Mouse (Mus musculus) midbrain, embryonic 12.5 days (tissue): ENCODE measurements around the gene Erlin1. TPM values are rescaled to one million over a fixed set of nuclear protein-coding genes. Genes with fewer than 3 reads are reported as not detected.

ENCODE experiments used
- ATAC-seq: fragments of 200-750 bp; cut with Nextera tagmentation; 2 replicates; pipeline ENCODE4 v1.8.0; 2017; ENCODE audit warnings: low read depth, moderate TSS enrichment, moderate library complexity; ENCODE audit not compliant: low FRiP score
- H3K27ac ChIP-seq: fragments of 300-500 bp; sonication (generic); replicated peaks from 2 replicates; pipeline ENCODE4 v1.5.1; 2016; ENCODE audit warnings: mild to moderate bottlenecking
- H3K27me3 ChIP-seq: fragments of 300-500 bp; sonication (generic); 2 replicates; pipeline ENCODE4 v1.6.1; 2016; ENCODE audit warnings: mild to moderate bottlenecking
- H3K36me3 ChIP-seq: fragments of 300-500 bp; sonication (generic); 2 replicates; pipeline ENCODE4 v1.6.1; 2016
- H3K4me1 ChIP-seq: fragments of 300-500 bp; sonication (generic); 2 replicates; pipeline ENCODE4 v1.6.1; 2016
- H3K4me2 ChIP-seq: fragments of 300-500 bp; sonication (generic); replicated peaks from 2 replicates; pipeline ENCODE4 v1.6.1; 2016; ENCODE audit warnings: mild to moderate bottlenecking, moderate library complexity
- H3K4me3 ChIP-seq: fragments of 300-500 bp; sonication (generic); 2 replicates; pipeline ENCODE4 v1.5.1; 2016; ENCODE audit warnings: mild to moderate bottlenecking
- H3K9ac ChIP-seq: fragments of 300-500 bp; sonication (generic); replicated peaks from 2 replicates; pipeline ENCODE4 v1.6.1; 2016; ENCODE audit warnings: mild to moderate bottlenecking, moderate library complexity
- H3K9me3 ChIP-seq: fragments of 300-500 bp; sonication (generic); 2 replicates; pipeline ENCODE4 v1.6.1; 2016; ENCODE audit warnings: mild to moderate bottlenecking
- WGBS: fragments of 180-500 bp; shearing (Covaris S2); methylation state at CpG from one replicate; pipeline ENCODE4 v1.1.7; 2016; 5-methylcytosine and 5-hydroxymethylcytosine counted together
- polyA plus RNA-seq: library from polyadenylated mRNA; unstranded; fragments of >200 nt; fragmentation: Nextera tagmentation; extraction: Ambion mirVana; gene quantifications from 2 replicates; pipeline ENCODE4 v1.2.1, GENCODE M21; 2016

The Erlin1 gene
- polyA plus RNA-seq, 1 experiment from 2014 or later, result 22.0 TPM

GRCm38 (mm10) chr19:43990362-43990761 is 79.2 kb downstream of the Erlin1 start:
- Histone ChIP-seq H3K27ac (no peak overlapping the region), H3K4me1 (peaks cover 7% of the 10 kb centered on the region; the same call in 1 of the 2 replicates), H3K27me3 (peaks cover 9% of the 10 kb centered on the region; the same call in 1 of the 2 replicates), H3K36me3 (no peaks in the 10 kb centered on the region), H3K9me3 (no peaks in the 10 kb centered on the region), H3K4me3 (no peak overlapping the region), H3K4me2 (no peak overlapping the region), H3K9ac (no peak overlapping the region)
- WGBS, result 85% methylated on average over 8 of the region's 8 CpGs
- no peak for ATAC-seq

- no peaks in the 10 kb centered on the region for H3K9me3 ChIP-seq
- no peak within 1 kb of the TSS for H3K9ac ChIP-seq
- WGBS, result 15% methylated on average over 30 of the region's 30 CpGs
- peak within 1 kb of the TSS; percentile 42 for H3K4me2 ChIP-seq
- no peak for ATAC-seq
- H3K27ac ChIP-seq, result no peak within 1 kb of the TSS
- H3K4me3 ChIP-seq, result 0 out of 2 replicates have a peak within 1 kb of the TSS, but pooled peaks have one; percentile 2
- peaks cover 7% of the 10 kb centered on the region; the same call in 1 of the 2 replicates for H3K4me1 ChIP-seq
- H3K36me3 ChIP-seq, result no peaks in the 10 kb centered on the region
- H3K27me3 ChIP-seq, result peaks cover 17% of the 10 kb centered on the region
Observed at GRCm38 (mm10) chr19:43986069-43986794, 83.4 kb downstream of the Erlin1 start, which contains the start of gene Cpn1. TSS of gene Cpn1 (minus strand) at chr19:43986556.

Other genes starting within 250 kb of the Erlin1 start
- gene Dnmbp, start 129.6 kb downstream of the Erlin1 start, polyA plus RNA-seq, result 16.6 and 17.1 TPM in 2 replicates
- 0.16 and 0.24 TPM in 2 replicates for gene Cpn1, start 83.2 kb downstream of the Erlin1 start, polyA plus RNA-seq
- gene Cyp2c23, start 40.6 kb downstream of the Erlin1 start, polyA plus RNA-seq, result not detected in 2 replicates
- 65.8 and 66.9 TPM in 2 replicates for gene Chuk, start 37.7 kb upstream of the Erlin1 start, polyA plus RNA-seq
- 40.1 and 41.7 TPM in 2 replicates for gene Cwf19l1, start 66.1 kb upstream of the Erlin1 start, polyA plus RNA-seq
- gene Bloc1s2, start 76.7 kb upstream of the Erlin1 start, polyA plus RNA-seq, result 116 and 120 TPM in 2 replicates
- gene Pkd2l1, start 122.7 kb upstream of the Erlin1 start, polyA plus RNA-seq, result 0.15 and 0.22 TPM in 2 replicates
- gene Scd3, start 133.5 kb upstream of the Erlin1 start, polyA plus RNA-seq, result 0.62 and 1.4 TPM in 2 replicates
- 419 and 424 TPM in 2 replicates for gene Scd2, start 223.9 kb upstream of the Erlin1 start, polyA plus RNA-seq